Mouse (Mus musculus) midbrain, embryonic 16.5 days (tissue): ENCODE measurements around the gene Ddi2. TPM values are rescaled to one million over a fixed set of nuclear protein-coding genes. Genes with fewer than 3 reads are reported as not detected.
A peak's percentile ranks its signal among the peaks of the same experiment; 100 is the strongest.

Experiments used
- ATAC-seq: fragments of 200-750 bp; cut with Nextera tagmentation; 2 replicates; pipeline ENCODE4 v1.8.0; 2017; ENCODE audit warnings: moderate TSS enrichment
- H3K27ac ChIP-seq: fragments of 300-500 bp; sonication (generic); 2 replicates; pipeline ENCODE4 v1.5.1; 2014; ENCODE audit warnings: mild to moderate bottlenecking, low read length, mixed read lengths
- H3K27me3 ChIP-seq: fragments of 300-500 bp; sonication (generic); 2 replicates; pipeline ENCODE4 v1.6.1; 2014; ENCODE audit warnings: low read depth, low read length, mixed read lengths; ENCODE audit not compliant: control insufficient read depth, insufficient read depth
- H3K36me3 ChIP-seq: fragments of 300-500 bp; sonication (generic); 2 replicates; pipeline ENCODE4 v1.6.1; 2014; ENCODE audit warnings: mild to moderate bottlenecking, low read length, moderate library complexity, mixed read lengths; ENCODE audit not compliant: control insufficient read depth, insufficient read depth
- H3K4me1 ChIP-seq: fragments of 300-500 bp; sonication (generic); 2 replicates; pipeline ENCODE4 v1.6.1; 2014; ENCODE audit warnings: mild to moderate bottlenecking, low read length, mixed read lengths; ENCODE audit not compliant: control insufficient read depth, insufficient read depth
- H3K4me2 ChIP-seq: fragments of 300-500 bp; sonication (generic); 2 replicates; pipeline ENCODE4 v1.6.1; 2014; ENCODE audit warnings: mild to moderate bottlenecking, low read length, mixed read lengths
- H3K4me3 ChIP-seq: fragments of 300-500 bp; sonication (generic); 2 replicates; pipeline ENCODE4 v1.5.1; 2014; ENCODE audit warnings: low read depth, mild to moderate bottlenecking, low read length, moderate library complexity, mixed read lengths
- H3K9ac ChIP-seq: fragments of 300-500 bp; sonication (generic); 2 replicates; pipeline ENCODE4 v1.6.1; 2014; ENCODE audit warnings: low read depth, low read length, mixed read lengths
- H3K9me3 ChIP-seq: fragments of 300-500 bp; sonication (generic); replicated peaks from 2 replicates; pipeline ENCODE4 v1.6.1; 2014; ENCODE audit warnings: mild to moderate bottlenecking, low read length, mixed read lengths; ENCODE audit not compliant: control insufficient read depth, poor library complexity, severe bottlenecking
- WGBS: fragments of 180-500 bp; shearing (Covaris S2); extraction: QIAGEN DNeasy Blood & Tissue Kit; methylation state at CpG from one replicate; pipeline ENCODE4 v1.1.7; 2014; 5-methylcytosine and 5-hydroxymethylcytosine counted together
- polyA plus RNA-seq: library from polyadenylated mRNA; unstranded; fragments of >200 nt; fragmentation: Nextera tagmentation; extraction: Ambion mirVana; gene quantifications from 2 replicates; pipeline ENCODE4 v1.2.1, GENCODE M21; 2015

Gene Ddi2
- polyA plus RNA-seq, 1 experiment from 2014 or later, result 10.0 TPM

DNA sequence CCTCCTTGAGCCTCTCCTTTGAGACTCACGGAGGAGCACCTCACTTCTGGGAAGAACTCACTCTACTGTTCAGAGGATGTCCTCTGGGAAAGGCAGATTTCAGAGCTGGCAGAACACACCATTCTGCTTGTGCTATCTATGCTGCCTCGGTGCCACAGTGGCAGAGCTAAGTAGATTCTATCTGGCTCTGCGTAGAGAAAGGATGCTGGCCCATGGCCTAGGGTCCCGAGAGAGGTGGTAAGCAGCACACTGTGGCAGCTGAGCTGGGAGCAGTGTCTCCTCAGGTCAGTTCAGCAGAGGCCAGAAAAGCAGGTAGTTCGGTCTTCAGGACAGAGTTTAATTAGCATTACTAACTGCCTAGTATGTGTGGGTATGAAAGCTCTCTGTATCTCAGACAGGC lies 75.0 kb downstream of the Ddi2 start:
- H3K4me3 ChIP-seq, result no peak overlapping the region
- 0 out of 2 replicates have a peak, but pooled peaks cover 6% of the 10 kb centered on the region for H3K4me1 ChIP-seq
- 90% methylated on average over 5 of the region's 5 CpGs for WGBS
- H3K27me3 ChIP-seq, result no peaks in the 10 kb centered on the region
- H3K36me3 ChIP-seq, result no peaks in the 10 kb centered on the region
- no peaks in the 10 kb centered on the region for H3K9me3 ChIP-seq
- no peak for ATAC-seq
- H3K9ac ChIP-seq, result no peak overlapping the region
- no peak overlapping the region for H3K4me2 ChIP-seq
- no peak overlapping the region for H3K27ac ChIP-seq

DNA sequence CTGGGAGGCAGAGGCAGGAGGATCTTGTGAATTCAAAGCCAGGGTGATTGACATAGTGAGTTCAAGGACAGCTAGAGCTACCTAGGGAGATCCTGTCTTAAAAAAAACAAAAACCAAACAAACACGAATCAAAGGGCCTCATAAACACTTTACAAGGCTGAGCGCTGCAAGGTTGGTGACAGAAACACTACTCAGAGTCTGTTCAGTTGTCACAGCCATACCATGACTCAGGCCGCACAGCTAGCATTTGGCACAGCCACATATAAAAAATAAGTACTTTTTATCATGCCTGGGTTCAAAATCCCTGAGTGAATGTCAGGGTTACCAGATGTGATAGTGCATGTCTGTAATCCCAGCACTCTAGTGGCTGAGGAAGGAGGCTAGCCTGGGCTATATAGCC lies 76.0 kb downstream of the Ddi2 start:
- Histone ChIP-seq H3K4me1 (0 out of 2 replicates have a peak, but pooled peaks cover 7% of the 10 kb centered on the region), H3K4me2 (no peak overlapping the region), H3K27me3 (no peaks in the 10 kb centered on the region), H3K4me3 (no peak overlapping the region), H3K9me3 (no peaks in the 10 kb centered on the region), H3K36me3 (no peaks in the 10 kb centered on the region), H3K9ac (no peak overlapping the region), H3K27ac (no peak overlapping the region)
- ATAC-seq, result no peak
- 94% methylated on average over 3 of the region's 3 CpGs for WGBS

GRCm38 (mm10) chr4:141645988-141646387 lies 77.2 kb downstream of the Ddi2 start:
- Histone ChIP-seq H3K36me3 (0 out of 2 replicates have a peak, but pooled peaks cover 6% of the 10 kb centered on the region), H3K9me3 (no peaks in the 10 kb centered on the region), H3K27me3 (no peaks in the 10 kb centered on the region), H3K4me3 (no peak overlapping the region), H3K4me1 (0 out of 2 replicates have a peak, but pooled peaks cover 7% of the 10 kb centered on the region), H3K4me2 (no peak overlapping the region), H3K9ac (no peak overlapping the region), H3K27ac (no peak overlapping the region)
- WGBS, result 93% methylated on average over 8 of the region's 8 CpGs
- no peak for ATAC-seq

- peak; percentile 77 for ATAC-seq
- Histone ChIP-seq H3K9me3 (no peaks in the 10 kb centered on the region), H3K36me3 (0 out of 2 replicates have a peak, but pooled peaks cover 6% of the 10 kb centered on the region), H3K27me3 (no peaks in the 10 kb centered on the region), H3K9ac (no peak overlapping the region), H3K4me3 (no peak overlapping the region), H3K4me2 (no peak overlapping the region), H3K4me1 (0 out of 2 replicates have a peak, but pooled peaks cover 7% of the 10 kb centered on the region), H3K27ac (peak overlapping the region; percentile 64)
- WGBS, result 40% methylated on average over 7 of the region's 7 CpGs
Observed at GRCm38 (mm10) chr4:141643118-141643855, 79.9 kb downstream of the Ddi2 start.

DNA sequence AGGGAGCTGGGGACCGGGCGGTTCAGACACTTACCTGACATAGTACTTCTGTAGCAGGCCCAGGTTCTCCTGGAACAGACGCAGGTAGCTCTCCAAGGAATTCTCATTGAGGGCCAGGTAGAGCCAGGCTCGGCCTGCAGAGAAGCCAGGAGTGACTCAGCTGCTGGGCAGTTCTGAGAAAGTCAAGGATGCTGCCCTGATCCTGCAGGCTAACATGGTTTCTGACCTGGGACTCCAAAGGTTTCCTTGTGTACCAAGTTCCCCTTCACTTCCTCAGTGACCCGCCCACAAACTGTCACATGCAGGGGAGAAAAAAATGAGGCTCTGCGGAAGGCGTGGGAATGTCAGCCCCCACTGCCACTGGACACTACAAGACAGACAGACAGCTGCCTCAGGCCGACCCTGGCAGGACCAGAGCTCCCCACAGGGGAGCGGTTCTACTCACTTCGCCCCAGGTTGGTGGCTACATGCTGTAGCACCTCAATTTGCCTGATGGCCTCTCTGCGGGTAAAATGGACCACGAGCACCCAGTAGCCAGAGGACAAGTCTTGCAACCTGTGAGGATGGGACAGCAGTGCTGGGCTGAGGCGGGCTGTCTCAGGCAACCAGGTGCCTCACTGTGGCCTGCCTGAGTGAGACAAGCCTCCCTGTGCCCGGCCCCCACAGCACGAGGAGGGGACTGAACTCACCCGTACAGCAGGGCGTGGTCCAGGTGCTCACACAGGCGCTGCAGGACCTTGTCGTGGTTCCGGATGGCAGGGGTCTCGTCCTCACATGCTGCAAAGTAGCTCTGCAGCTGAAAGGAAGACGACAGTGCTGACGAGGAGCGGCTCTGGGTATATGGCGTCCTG lies 81.0 kb downstream of the Ddi2 start:
- 0 out of 2 replicates have a peak, but pooled peaks cover 6% of the 10 kb centered on the region for H3K36me3 ChIP-seq
- 0 out of 2 replicates have a peak overlapping the region, but pooled peaks have one; percentile 20 for H3K27ac ChIP-seq
- no peaks in the 10 kb centered on the region for H3K27me3 ChIP-seq
- 92% methylated on average over 25 of the region's 25 CpGs for WGBS
- H3K4me1 ChIP-seq, result 0 out of 2 replicates have a peak, but pooled peaks cover 7% of the 10 kb centered on the region
- no peak overlapping the region for H3K4me3 ChIP-seq
- no peak overlapping the region for H3K4me2 ChIP-seq
- no peak for ATAC-seq
- H3K9me3 ChIP-seq, result no peaks in the 10 kb centered on the region
- H3K9ac ChIP-seq, result no peak overlapping the region

- no peak overlapping the region for H3K27ac ChIP-seq
- no peak overlapping the region for H3K9ac ChIP-seq
- H3K4me3 ChIP-seq, result no peak overlapping the region
- peaks cover 13% of the 10 kb centered on the region for H3K36me3 ChIP-seq
- 0 out of 2 replicates have a peak, but pooled peaks cover 7% of the 10 kb centered on the region for H3K4me1 ChIP-seq
- H3K27me3 ChIP-seq, result no peaks in the 10 kb centered on the region
- 88% methylated on average over 7 of the region's 7 CpGs for WGBS
- no peaks in the 10 kb centered on the region for H3K9me3 ChIP-seq
- ATAC-seq, result no peak
- H3K4me2 ChIP-seq, result no peak overlapping the region
Observed at GRCm38 (mm10) chr4:141641353-141641771, 81.9 kb downstream of the Ddi2 start.

DNA sequence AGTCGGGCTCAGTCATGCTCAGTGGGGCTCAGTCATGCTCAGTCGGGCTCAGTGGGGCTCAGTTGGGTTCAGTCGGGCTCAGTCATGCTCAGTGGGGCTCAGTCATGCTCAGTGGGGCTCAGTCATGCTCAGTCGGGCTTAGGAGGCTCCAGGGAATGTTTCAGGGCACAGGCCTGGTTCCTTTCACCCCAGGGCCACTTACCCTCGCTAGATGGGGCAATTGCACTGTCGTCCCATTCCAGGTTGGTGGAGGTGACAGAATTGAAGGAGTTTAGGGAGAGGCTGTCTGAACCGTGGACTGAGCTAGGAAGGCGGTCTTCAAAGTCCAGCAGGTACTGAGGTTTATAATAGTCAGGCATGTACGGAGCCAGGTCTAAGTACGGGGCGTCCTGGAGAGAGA lies 83.7 kb downstream of the Ddi2 start:
- Histone ChIP-seq H3K4me2 (no peak overlapping the region), H3K9me3 (no peaks in the 10 kb centered on the region), H3K4me3 (no peak overlapping the region), H3K27me3 (no peaks in the 10 kb centered on the region), H3K27ac (no peak overlapping the region), H3K36me3 (peaks cover 14% of the 10 kb centered on the region), H3K9ac (no peak overlapping the region), H3K4me1 (0 out of 2 replicates have a peak, but pooled peaks cover 7% of the 10 kb centered on the region)
- WGBS, result 58% methylated on average over 11 of the region's 11 CpGs
- ATAC-seq, result no peak

DNA sequence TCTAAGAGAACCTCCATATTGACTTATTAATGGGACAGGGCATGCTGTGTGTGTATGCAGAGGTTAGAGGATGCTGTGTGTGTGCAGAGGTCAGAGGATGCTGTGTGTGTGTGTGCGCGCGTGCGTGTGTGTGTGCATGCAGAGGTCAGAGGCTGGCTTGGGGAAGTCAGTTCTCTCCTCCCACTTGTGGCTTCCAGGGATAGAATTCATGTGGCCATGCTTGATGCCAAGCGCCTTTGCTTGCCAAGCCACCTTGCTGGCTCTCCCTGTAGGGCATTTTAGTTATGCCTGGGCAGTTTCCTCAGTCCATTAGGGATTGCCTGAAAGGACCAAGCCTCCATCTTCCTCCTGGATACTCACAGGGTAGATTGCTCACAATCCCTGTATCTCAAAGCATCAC lies 86.5 kb downstream of the Ddi2 start:
- Histone ChIP-seq H3K27me3 (no peaks in the 10 kb centered on the region), H3K9ac (no peak overlapping the region), H3K9me3 (no peaks in the 10 kb centered on the region), H3K4me2 (no peak overlapping the region), H3K4me3 (no peak overlapping the region), H3K36me3 (peaks cover 32% of the 10 kb centered on the region), H3K27ac (no peak overlapping the region), H3K4me1 (no peaks in the 10 kb centered on the region)
- WGBS, result 98% methylated on average over 5 of the region's 5 CpGs
- ATAC-seq, result no peak

DNA sequence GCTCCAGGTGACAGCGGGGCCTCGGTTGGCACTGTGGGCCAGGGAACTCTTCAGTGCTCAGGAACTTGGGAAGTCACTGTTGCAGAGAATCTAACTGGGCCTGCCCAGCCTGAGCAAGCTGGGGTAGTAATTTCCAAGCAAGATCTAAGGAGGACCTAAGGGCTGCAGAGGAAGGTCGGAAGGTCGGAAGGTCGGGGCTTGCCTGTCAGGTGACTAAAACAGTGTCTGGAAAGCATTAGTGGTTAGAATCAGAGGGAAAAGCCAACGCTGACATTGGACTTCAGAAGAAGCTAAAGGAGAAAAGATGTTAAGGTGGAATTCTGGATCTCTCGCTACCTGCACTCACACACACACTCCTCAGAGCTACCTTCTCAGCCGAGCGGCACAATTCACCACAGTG lies 87.2 kb downstream of the Ddi2 start:
- H3K9ac ChIP-seq, result no peak overlapping the region
- no peaks in the 10 kb centered on the region for H3K9me3 ChIP-seq
- no peak overlapping the region for H3K4me2 ChIP-seq
- ATAC-seq, result no peak
- no peaks in the 10 kb centered on the region for H3K4me1 ChIP-seq
- no peak overlapping the region for H3K4me3 ChIP-seq
- H3K36me3 ChIP-seq, result peaks cover 32% of the 10 kb centered on the region
- 85% methylated on average over 9 of the region's 9 CpGs for WGBS
- H3K27me3 ChIP-seq, result no peaks in the 10 kb centered on the region
- no peak overlapping the region for H3K27ac ChIP-seq
